Mouse (Mus musculus) G1E (cell line): ENCODE measurements around the gene Osbpl9.

ENCODE experiments used
- CTCF ChIP-seq: IDR thresholded peaks from 2 replicates; pipeline ENCODE4 v1.5.1; 2012; ENCODE audit warnings: low read depth, low read length, inconsistent platforms, mixed read lengths
- GATA1 ChIP-seq: IDR thresholded peaks from 2 replicates; pipeline ENCODE4 v1.6.1; 2012; ENCODE audit warnings: borderline replicate concordance, low read length, inconsistent platforms, mixed read lengths
- POLR2AphosphoS5 ChIP-seq: IDR thresholded peaks from 2 replicates; pipeline ENCODE4 v1.6.1; 2012; ENCODE audit warnings: low read depth, low read length, inconsistent platforms; ENCODE audit not compliant: insufficient replicate concordance
- TAL1 ChIP-seq: conservative IDR thresholded peaks from 2 replicates; pipeline ENCODE4 v1.6.1; 2012; ENCODE audit warnings: low read depth, low read length, inconsistent platforms, mixed read lengths

- TF ChIP-seq CTCF (no peak), GATA1 (no peak), TAL1 (no peak), POLR2AphosphoS5 (no peak)
Observed at GRCm38 (mm10) chr4:109043756-109044155, 158.3 kb downstream of the Osbpl9 start.
